Mouse (Mus musculus) lung, postnatal 0 days (tissue): Measurements from ENCODE around the gene Apba3.

Experiments used
- CTCF ChIP-seq: IDR thresholded peaks from 2 replicates; pipeline ENCODE4 v1.5.1; 2016; ENCODE audit warnings: antibody characterized with exemption, mild to moderate bottlenecking
- EP300 ChIP-seq: IDR thresholded peaks from 2 replicates; pipeline ENCODE4 v1.6.1; 2016; ENCODE audit warnings: antibody characterized with exemption, mild to moderate bottlenecking, control low read depth

DNA sequence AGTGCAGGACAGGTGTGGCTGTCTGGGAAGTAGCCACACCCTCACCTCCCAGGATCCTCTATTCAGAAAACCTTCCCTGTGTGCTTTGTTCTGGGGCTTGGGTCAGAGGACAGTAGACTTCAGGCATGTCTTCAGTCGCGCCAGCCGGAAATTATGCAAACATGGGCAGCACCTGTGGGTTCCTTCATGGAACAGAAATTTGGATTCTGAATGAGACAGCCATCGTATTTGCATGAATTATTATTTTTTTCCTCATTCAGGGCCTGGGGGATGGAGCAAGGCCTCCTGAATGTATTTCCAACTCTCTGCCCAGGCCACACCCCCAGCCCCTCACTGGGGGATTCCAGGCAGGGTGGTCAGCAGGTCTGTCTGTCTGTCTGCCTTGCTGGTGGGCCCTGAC lies 5.7 kb upstream of the Apba3 start:
- TF ChIP-seq CTCF (no peak), EP300 (no peak)
